Mouse (Mus musculus): Measurements from ENCODE around the gene Kras.

Kras gene

GRCm38 (mm10) chr6:145249291-145250184, 501 bp downstream of the Kras start:
- DNase-seq (ENCODE audit: low read depth, low spot score), result peak; percentile 78

- DNase-seq (ENCODE audit: low read depth, low spot score), result peak; percentile 29
Measured at GRCm38 (mm10) chr6:145247886-145248285, 2.2 kb downstream of the Kras start.

DNA sequence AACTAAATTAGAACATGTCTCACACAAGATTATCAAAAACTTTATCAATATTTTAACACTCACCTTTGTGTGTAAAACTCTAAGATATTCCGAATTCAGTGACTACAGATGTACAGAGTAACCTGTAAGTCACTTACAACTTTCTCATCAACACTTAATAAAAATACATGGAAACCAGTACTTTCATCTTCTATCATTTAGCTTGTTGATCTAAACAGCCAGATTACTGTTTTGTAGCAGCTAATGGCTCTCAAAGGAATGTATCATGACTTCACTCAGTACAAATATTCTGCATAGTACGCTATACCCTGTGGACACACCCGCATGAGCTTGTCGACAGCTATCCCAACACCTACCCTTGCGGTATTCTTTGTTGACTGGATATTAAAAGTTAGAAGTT, 3.2 kb downstream of the Kras start:
- no peak for DNase-seq (ENCODE audit: low read depth, low spot score)

GRCm38 (mm10) chr6:145242521-145242920, 7.5 kb downstream of the Kras start:
- peak; percentile 61 for DNase-seq (ENCODE audit: low read depth, low spot score)

DNA sequence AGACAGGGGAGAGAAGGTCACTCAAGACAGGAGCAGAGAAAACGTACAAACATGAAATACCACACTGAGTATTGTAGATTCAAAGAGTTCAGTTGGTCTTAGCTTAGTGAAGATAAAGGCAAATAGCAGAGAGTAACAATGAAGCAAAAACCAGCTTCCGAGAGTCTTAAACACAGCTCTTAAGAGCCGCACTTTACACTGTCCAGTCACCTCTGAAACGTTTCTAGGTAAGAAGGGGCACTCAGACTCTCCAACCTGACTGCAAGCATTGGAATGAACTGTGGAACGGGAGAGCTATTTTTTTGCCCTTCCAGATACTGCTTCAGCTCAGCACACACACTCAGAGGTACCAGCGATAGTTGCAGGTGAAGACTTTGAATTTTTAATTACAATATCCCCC, 9.8 kb downstream of the Kras start:
- DNase-seq (ENCODE audit: low read depth, low spot score), result no peak

DNA sequence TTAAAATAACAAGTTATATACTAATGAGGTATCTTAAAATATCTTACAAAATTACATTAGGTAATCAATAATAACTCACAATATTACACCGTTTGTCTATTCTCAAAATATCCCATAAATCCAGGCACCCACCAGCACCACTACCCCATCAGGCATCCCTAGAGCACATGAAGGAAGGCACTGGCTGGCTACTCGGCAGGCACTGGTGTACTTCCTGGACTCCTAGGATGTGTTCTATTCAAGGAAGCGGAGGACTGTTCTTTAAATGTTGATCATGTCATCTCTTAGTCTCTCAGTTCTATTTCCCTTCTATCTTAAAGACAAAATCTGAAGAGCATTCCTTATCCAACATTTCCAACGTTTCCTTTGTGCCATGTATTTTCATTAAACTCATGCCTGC, 12.9 kb downstream of the Kras start:
- no peak for DNase-seq (ENCODE audit: low read depth, low spot score)

- DNase-seq (ENCODE audit: low read depth, low spot score), result peak; percentile 60
Measured at GRCm38 (mm10) chr6:145235367-145235766, 14.7 kb downstream of the Kras start.

- DNase-seq (ENCODE audit: low read depth, low spot score), result no peak
Measured at GRCm38 (mm10) chr6:145234391-145234790, 15.6 kb downstream of the Kras start.

DNA sequence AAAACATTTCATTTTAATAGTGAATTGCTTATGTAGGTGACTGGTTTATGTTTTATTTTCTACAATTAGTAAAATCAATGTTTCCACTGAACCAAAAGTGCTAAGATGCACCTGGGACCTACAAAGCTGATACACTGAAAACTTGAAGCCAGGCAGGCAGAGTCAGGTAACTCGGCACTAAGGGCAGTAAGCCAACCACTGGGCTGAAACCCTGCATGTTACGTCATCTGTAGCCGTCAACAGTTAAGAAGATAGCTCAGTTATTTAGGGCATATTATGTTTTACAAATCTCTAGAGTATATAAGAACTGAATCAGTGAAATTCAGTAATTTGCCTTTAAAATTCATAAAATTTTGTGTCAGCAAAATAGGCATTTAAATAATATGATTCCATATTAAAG, 23.7 kb downstream of the Kras start:
- no peak for DNase-seq (ENCODE audit: low read depth, low spot score)

DNA sequence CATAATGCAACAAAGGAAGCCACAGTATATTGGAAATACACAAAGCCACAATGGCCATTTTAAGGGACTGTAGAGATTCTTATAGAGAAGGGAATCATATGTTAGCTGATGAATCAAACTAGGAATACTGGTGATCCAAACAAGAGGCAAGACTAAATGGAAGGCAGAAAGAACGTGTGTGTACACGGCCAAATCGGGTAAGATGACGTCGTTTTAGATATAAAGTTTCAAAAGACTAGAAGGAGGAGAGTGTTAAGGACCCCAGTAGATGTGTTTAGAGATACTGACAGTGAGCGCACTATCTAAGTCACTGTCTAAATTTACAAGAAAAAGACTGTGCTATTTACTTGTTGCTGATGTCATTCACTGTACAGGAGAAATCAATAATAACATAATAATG, 25.8 kb downstream of the Kras start:
- DNase-seq (ENCODE audit: low read depth, low spot score), result no peak

DNA sequence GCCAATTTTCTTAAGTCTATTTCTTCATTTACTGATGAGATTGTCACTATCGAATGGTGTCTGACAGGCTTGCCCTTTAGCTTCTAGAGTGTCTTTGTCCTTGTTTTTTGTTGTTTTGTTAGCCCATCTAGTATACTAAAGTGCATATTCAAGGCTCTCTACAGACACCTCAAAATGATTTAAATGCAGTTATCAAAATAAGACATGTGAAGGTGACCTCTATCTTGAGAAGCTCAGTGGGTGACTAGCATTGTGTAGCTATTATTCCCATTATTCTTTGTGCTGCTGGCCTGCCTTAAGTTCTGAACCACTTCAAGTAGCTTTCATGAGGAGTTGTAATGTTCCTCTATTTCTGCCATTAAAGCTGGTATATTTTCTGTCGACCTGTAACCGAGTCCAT, 34.2 kb downstream of the Kras start:
- DNase-seq (ENCODE audit: low read depth, low spot score), result no peak

DNA sequence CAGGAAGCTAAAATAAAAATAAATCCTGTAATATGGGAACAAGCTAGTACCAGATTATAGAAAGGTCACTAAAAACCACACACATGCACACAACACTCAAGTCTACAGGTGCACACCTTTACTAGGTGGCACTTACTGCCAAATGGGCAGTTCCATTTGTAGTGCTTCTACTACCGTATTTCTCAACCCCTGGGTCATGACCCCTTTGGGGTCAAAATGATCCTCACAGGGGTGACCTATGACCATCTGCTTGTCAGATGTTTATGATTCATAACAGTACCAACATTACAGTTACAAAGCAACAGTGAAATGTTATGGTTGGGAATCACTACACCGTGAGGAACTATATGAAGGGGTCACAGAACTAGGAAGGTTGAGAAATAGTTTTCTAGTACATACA, 36.1 kb downstream of the Kras start:
- DNase-seq (ENCODE audit: low read depth, low spot score), result no peak

DNA sequence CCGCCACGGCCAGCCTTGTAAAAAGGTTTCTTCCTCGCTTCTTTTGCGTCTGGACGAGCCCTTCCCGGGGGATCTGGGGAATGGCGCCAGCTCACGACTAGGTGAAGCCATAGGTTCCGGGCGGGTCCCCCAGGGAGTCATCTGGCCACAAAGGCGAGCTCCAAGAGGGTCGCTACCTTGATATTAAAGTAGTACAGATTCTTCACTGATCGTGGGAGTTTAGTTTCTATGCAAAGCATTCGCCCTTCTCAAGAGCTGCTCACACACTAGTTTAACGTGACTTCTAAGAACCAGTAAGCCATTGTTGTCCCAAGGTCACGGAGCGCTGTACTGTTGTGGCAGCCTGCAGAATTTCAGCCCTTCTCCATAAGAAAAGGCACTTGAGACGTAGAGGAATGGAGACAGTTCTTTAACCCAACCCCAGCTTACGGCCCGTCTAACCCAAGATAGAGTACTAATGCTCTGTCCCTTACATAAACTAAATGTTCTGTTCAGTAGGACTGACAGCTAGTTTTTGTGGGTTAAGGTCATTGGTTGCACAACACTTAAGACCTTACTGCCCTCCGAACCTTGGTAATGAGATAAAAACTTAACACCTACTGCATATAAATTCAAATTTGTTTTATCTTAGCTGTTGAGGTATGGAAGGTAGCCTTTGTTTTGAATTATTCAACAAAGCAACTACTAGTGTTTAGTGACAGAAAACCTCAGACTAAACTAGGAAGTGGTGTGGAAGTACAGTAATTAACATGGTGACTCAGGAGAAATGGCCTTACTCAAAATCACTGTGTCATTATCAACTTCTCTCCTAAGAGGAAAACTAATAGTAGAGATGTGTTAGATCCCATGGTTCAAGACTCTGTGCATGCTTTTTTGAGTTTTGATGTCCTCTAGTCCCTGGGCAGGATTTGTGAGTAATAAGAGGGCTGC, 38.4 kb downstream of the Kras start:
- no peak for DNase-seq (ENCODE audit: low read depth, low spot score)

- peak; percentile 99 for DNase-seq (ENCODE audit: low read depth, low spot score)
Measured at GRCm38 (mm10) chr6:145210816-145211338, 39.2 kb downstream of the Kras start, which contains the start of the genes Casc1 and Etfrf1. Gene Casc1, minus strand, starts transcription at chr6:145211005. Gene Etfrf1, plus strand, starts transcription at chr6:145211134.

DNA sequence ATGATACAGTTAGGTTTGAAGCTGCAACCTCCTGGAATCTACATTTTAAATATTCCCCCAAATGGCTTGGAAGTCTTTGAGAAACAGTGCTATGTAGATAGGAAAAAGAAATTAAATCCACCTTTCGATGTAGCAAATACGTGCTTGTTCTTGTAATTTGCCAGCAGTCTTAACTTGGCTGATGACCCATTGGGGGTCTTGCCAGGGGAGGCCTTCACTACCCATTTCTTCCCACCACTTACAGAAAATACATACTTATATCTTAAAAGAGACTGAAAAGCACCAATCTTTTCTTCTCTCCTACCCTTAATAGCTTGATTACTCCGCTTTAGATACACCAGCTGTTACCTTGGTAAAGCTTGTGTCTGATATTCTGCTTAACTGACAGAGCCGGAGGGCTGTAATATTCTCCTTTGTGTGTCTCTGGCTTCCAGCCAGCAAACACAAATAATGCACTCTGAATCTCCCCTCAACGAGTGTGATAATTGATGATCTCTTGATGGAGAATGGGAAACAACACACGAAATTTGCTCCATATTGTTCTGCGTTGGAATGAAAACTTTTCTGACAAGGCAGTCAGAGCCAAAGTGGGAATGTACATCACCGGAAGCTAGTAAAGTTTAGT, 39.9 kb downstream of the Kras start:
- no peak for DNase-seq (ENCODE audit: low read depth, low spot score)

DNA sequence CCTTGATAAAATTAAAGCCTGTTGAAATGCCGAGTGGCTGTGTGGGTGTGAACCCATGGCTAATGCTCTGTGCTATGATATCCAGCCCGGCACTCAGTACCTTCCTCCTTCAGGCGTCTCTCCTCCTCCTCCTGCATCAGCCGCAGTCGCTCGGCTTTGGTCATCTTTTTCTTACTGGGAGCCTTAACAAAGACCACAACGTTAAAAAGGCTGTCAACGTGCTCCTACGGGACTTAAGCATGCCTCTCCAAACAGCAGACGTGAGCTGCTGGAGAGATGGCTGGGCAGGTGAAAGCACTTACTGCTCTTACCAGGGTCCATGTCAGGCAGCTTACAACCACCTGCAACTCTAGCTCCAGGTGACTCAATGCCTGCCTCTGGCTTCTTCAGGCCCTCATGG, 44.9 kb downstream of the Kras start:
- no peak for DNase-seq (ENCODE audit: low read depth, low spot score)

DNA sequence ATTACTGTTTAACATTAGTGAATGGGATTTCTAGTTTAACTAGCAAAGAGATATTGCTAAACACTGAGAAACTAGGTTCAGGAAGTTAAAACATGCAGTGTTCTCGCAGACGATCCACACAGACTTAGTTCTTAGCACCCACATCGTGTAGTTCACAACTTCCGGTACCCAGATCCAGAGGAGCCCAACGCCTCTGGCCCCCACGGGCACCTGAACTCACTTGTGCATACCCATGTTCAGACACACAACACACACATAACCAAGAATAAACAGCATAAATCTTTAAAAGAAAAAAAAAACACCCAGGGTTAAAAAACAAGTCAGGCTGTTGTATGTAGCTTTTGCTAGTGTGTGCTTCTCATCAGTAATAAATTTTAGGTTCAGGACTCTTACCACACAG, 45.6 kb downstream of the Kras start:
- DNase-seq (ENCODE audit: low read depth, low spot score), result no peak

DNA sequence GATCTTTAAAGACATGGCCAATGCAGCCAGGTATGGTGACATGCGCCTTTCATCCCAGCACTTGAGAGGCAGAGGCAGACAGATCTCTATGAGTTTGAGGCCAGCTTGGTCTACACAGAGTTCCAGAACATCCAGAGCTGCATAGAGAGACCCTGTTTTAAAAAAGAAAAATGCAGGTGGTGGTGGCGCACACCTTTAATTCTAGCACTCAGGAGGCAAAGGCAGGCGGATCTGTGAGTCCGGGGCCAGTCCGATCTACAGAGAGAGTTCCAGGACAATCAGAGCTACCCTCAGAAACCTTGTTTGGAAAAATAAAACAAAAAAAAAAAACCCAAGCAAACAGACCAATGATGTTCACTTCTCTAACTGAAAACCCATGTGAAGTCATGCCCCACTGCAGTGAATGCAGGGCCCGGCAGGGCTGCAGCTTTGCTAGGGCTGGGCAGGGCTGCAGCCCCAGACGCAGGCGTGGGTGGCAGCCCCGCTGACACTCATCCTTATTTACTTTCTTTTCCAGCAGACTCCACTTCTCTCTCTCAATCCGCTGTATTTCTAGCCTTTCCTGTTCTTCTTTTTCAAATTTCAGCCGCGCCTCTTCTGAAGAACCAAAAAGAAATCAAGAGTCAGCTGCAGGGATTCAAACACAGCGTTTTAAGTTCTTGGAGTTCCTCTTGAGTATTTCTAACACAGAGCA, 47.5 kb downstream of the Kras start:
- DNase-seq (ENCODE audit: low read depth, low spot score), result no peak

DNA sequence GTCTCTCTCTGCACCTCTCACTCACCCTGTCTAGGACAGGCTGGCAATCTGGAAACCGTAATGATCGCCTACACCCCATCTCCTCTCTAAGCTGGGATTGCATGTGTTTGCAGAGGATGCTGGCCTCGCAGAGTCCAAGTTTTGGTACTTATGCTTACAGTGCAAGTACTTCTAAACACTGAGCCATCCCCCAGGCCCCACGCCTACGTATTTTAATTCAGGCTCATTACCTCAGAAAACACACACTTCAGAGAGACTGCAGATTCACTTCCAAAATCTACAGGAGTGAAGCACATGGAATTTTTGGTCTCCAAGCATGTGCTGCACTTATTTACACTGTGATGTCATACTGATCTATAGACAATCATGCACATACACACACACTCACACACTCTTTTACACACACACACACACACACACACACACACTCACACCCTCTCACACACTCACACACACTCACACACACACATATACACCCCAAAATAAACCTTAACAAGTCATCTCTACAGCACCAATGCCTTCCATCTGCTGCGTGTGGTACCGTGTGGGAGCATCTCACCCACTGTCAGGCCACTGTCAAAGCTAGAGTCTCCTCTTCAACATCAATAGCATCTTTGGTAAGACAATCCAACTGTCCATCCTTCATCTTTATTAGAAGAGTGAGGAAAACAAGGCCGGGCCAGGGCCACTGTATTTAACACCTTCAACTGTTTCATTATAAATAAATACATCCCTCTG, 51.9 kb downstream of the Kras start:
- DNase-seq (ENCODE audit: low read depth, low spot score), result no peak

DNA sequence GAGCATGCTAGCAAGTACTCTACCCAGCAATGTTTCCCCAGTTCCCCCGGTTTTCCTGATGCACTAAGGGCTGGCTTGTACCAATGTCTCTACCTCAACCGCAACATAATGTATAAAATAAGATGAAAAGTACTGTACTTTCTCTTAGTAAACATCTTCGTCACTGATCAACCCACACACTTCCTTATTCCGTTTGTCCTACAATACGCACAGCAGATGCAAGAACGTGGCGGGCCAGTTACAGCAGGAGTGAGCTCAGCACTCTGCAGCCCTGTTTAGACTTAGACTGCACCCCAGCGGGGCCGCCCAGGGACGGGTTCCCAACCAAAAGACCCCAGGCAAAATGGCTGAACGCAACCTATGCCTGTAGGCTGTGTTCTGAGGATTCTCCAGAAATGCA, 56.6 kb downstream of the Kras start:
- DNase-seq (ENCODE audit: low read depth, low spot score), result peak; percentile 29

All from A20 (cell line).